Mouse (Mus musculus) midbrain, embryonic 13.5 days (tissue): ENCODE measurements around the gene Mrps23. TPM values are rescaled to one million over a fixed set of nuclear protein-coding genes. Genes with fewer than 3 reads are reported as not detected.

Source experiments
- ATAC-seq: fragments of 200-750 bp; cut with Nextera tagmentation; 2 replicates; pipeline ENCODE4 v1.8.0; 2017; ENCODE audit warnings: mild to moderate bottlenecking, moderate TSS enrichment, moderate library complexity
- H3K27ac ChIP-seq: fragments of 300-500 bp; sonication (generic); 2 replicates; pipeline ENCODE4 v1.5.1; 2015; ENCODE audit warnings: inconsistent platforms, mild to moderate bottlenecking, moderate library complexity
- H3K27me3 ChIP-seq: fragments of 300-500 bp; sonication (generic); 2 replicates; pipeline ENCODE4 v1.6.1; 2015; ENCODE audit warnings: mild to moderate bottlenecking, inconsistent platforms
- H3K36me3 ChIP-seq: fragments of 300-500 bp; sonication (generic); 2 replicates; pipeline ENCODE4 v1.6.1; 2015; ENCODE audit warnings: mild to moderate bottlenecking, inconsistent platforms
- H3K4me1 ChIP-seq: fragments of 300-500 bp; sonication (generic); replicated peaks from 2 replicates; pipeline ENCODE4 v1.6.1; 2015; ENCODE audit warnings: inconsistent platforms
- H3K4me2 ChIP-seq: fragments of 300-500 bp; sonication (generic); replicated peaks from 2 replicates; pipeline ENCODE4 v1.6.1; 2015; ENCODE audit warnings: moderate library complexity, mild to moderate bottlenecking, inconsistent platforms
- H3K4me3 ChIP-seq: fragments of 300-500 bp; sonication (generic); replicated peaks from 2 replicates; pipeline ENCODE4 v1.5.1; 2015; ENCODE audit warnings: mild to moderate bottlenecking, inconsistent platforms
- H3K9ac ChIP-seq: fragments of 300-500 bp; sonication (generic); replicated peaks from 2 replicates; pipeline ENCODE4 v1.6.1; 2015; ENCODE audit warnings: mild to moderate bottlenecking, inconsistent platforms
- H3K9me3 ChIP-seq: fragments of 300-500 bp; sonication (generic); 2 replicates; pipeline ENCODE4 v1.6.1; 2016; ENCODE audit warnings: mild to moderate bottlenecking, inconsistent platforms
- WGBS: fragments of 180-500 bp; shearing (Covaris S2); methylation state at CpG from one replicate; pipeline ENCODE4 v1.1.7; 2015; 5-methylcytosine and 5-hydroxymethylcytosine counted together
- polyA plus RNA-seq: library from polyadenylated mRNA; unstranded; fragments of >200 nt; fragmentation: Nextera tagmentation; extraction: Ambion mirVana; gene quantifications from 2 replicates; pipeline ENCODE4 v1.2.1, GENCODE M21; 2015

Gene Mrps23
- polyA plus RNA-seq, 1 experiment from 2014 or later, result 68.6 TPM

DNA sequence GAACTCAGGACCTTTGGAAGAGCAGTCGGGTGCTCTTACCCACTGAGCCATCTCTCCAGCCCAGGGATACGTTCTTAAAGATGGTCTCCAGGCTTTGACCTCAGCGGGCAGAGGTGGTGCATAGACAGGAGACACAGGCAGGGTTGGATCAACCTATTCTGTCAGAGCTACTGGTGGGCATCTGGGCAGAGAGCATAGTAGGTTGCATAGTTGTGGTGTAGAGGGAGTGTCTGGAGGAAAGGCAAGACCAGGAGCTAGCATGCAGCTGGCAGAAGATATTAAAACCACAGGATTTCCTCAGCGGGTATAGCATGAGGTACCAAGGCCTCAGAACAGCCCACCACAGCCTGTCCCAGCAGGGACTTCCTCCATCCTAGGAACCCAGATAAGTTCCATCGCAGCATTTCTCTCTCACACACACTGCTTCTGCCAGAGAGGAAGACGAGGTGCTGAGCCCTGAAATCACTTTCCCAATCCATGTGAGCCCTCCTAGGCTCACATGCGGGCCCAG lies 39.9 kb upstream of the Mrps23 start:
- Histone ChIP-seq H3K9me3 (no peaks in the 10 kb centered on the region), H3K27me3 (peaks cover 8% of the 10 kb centered on the region; the same call in 1 of the 2 replicates), H3K36me3 (no peaks in the 10 kb centered on the region), H3K4me2 (no peak overlapping the region), H3K4me3 (no peak overlapping the region), H3K4me1 (peaks cover 51% of the 10 kb centered on the region), H3K27ac (no peak overlapping the region), H3K9ac (no peak overlapping the region)
- WGBS, result 93% methylated on average over 7 of the region's 7 CpGs
- ATAC-seq, result no peak

DNA sequence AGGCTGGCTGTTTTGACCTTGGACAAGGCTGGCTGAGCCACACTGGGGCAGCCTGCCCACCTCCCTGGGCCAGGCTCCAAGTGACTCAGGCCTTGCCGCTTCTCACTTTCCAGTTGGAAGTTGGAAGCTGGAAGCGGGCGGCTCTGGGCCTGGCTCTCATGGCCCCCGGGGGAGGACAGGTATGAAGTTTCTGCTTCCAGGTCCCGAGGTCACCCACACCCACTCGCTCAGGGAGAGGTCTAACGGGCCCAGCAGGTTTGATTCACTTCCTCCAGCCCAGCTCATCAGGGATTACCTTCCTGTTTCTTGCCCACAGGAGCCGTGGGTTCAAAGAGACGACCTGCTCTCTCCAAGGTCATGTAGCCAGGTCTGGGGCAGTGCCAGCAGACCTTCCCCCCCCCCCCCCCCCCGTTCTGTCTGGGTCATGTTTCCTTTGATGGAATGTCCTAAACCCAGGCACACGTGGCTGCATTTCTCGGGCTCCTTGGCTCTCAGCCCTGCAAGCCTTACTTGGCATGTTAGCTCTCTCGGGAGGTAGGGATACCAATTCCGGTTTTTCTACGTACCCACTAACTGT lies 39.3 kb upstream of the Mrps23 start:
- WGBS, result 60% methylated on average over 15 of the region's 15 CpGs
- Histone ChIP-seq H3K27ac (no peak overlapping the region), H3K9me3 (no peaks in the 10 kb centered on the region), H3K36me3 (peaks cover 3% of the 10 kb centered on the region; the same call in 1 of the 2 replicates), H3K4me2 (no peak overlapping the region), H3K9ac (no peak overlapping the region), H3K4me1 (peaks cover 56% of the 10 kb centered on the region), H3K27me3 (peaks cover 12% of the 10 kb centered on the region; the same call in 1 of the 2 replicates), H3K4me3 (no peak overlapping the region)
- ATAC-seq, result no peak

DNA sequence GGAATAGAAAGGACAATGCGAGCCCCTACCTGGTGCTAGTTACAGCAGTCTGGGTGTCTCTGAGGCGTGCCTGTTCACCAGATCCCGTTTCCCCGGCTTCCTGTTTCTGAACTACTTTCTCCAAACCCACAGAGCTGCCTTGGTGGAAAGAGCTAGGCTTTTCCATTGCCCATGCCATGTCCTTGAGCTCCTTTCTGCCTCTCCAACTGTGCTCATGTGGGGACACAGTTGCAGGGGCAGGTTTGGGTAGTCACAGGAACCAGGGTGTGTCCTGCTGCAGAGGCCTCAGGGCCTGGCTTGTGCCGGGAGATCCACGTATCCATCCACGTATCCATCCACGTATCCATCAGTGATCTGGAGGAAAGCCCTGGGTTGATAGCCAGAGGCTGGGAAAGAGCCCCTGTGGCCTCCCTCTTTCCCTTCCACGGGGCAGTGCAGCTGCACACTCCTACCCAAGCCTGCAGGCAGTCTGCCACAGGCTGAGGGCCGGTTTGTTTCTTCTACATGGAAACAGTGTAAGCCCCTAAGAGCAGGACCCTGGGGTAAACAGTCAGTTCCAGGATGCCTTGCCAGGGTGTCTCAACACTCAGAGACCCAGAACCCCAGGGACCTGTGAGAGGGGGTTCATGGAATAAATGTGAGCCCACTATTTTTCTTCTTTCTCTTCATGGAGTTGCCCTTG lies 38.4 kb upstream of the Mrps23 start:
- no peak overlapping the region for H3K4me3 ChIP-seq
- H3K4me1 ChIP-seq, result peaks cover 48% of the 10 kb centered on the region
- no peaks in the 10 kb centered on the region for H3K9me3 ChIP-seq
- ATAC-seq, result no peak
- WGBS, result 81% methylated on average over 10 of the region's 10 CpGs
- no peak overlapping the region for H3K27ac ChIP-seq
- peaks cover 5% of the 10 kb centered on the region; the same call in 1 of the 2 replicates for H3K36me3 ChIP-seq
- H3K27me3 ChIP-seq, result peaks cover 18% of the 10 kb centered on the region
- no peak overlapping the region for H3K4me2 ChIP-seq
- no peak overlapping the region for H3K9ac ChIP-seq

DNA sequence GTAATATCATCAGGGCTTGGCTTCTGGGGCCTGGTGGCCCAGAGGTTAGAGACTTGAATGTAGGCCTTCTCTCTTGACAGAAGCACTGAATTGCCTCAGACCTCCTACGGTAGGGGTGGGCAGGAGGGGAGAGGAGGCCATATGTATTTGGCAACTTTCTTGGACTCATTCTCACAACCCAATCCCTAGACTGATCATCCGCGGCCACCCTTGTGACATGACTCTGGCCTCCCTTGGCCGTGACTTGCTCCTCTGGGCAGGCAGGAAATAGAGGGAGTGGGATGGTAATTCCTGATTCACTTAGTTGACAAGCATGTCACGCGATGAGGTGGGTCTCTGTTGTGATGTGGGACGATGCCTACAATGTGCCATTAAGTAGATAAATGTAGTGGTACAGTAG lies 37.7 kb upstream of the Mrps23 start:
- Histone ChIP-seq H3K9ac (no peak overlapping the region), H3K36me3 (peaks cover 5% of the 10 kb centered on the region; the same call in 1 of the 2 replicates), H3K4me2 (no peak overlapping the region), H3K4me1 (peaks cover 44% of the 10 kb centered on the region), H3K9me3 (no peaks in the 10 kb centered on the region), H3K27ac (no peak overlapping the region), H3K4me3 (no peak overlapping the region), H3K27me3 (peaks cover 25% of the 10 kb centered on the region)
- WGBS, result 90% methylated on average over 7 of the region's 7 CpGs
- no peak for ATAC-seq

DNA sequence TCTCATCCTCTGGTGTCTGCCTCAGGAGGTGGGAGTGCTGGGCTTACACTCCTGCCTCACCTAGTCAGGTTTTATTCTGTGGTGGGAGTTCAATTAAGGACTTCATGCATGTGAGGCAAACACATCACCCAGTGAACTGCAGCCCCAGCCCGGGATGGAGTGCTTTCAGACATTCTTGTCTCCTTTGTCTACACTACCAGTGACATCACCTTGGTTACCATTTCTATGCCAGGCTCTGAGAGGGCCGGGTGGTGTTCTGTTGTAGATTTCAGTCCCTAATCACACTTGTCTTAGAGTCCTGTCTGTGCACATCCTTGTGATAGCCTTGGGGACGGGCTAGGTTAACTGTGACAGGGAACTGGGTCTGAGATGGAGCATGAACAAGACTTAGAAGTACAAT lies 35.6 kb upstream of the Mrps23 start:
- H3K27me3 ChIP-seq, result peaks cover 21% of the 10 kb centered on the region
- no peak overlapping the region for H3K4me3 ChIP-seq
- ATAC-seq, result no peak
- H3K27ac ChIP-seq, result no peak overlapping the region
- no peaks in the 10 kb centered on the region for H3K9me3 ChIP-seq
- peaks cover 56% of the 10 kb centered on the region for H3K4me1 ChIP-seq
- peaks cover 5% of the 10 kb centered on the region; the same call in 1 of the 2 replicates for H3K36me3 ChIP-seq
- WGBS, result 15% methylated on average over 3 of the region's 3 CpGs
- no peak overlapping the region for H3K4me2 ChIP-seq
- H3K9ac ChIP-seq, result no peak overlapping the region

DNA sequence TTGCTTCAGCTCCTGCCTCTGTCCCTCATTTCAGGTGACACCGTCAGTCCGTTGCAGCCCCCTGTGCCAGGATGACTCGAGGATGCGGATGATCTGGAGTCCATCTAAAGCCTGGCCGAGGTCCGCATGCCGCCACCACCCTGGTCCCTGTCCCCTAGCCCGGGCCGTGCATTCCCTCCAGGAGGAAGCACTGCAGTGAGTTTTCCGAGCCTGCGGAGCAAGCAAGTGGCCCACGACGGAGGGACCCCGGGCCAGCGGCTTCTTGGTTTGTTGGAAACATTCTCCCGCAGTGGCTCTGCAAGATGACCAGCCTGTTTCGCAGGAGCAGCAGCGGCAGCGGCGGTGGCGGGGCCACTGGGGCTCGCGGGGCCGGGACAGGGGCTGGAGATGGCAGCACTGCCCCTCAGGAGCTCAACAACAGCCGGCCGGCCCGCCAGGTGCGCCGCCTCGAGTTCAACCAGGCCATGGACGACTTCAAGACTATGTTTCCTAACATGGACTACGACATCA lies 34.6 kb upstream of the Mrps23 start:
- ATAC-seq, result no peak
- Histone ChIP-seq H3K27me3 (peaks cover 21% of the 10 kb centered on the region), H3K4me3 (no peak overlapping the region), H3K4me2 (no peak overlapping the region), H3K9ac (no peak overlapping the region), H3K9me3 (no peaks in the 10 kb centered on the region), H3K27ac (no peak overlapping the region), H3K4me1 (peaks cover 57% of the 10 kb centered on the region), H3K36me3 (peaks cover 5% of the 10 kb centered on the region; the same call in 1 of the 2 replicates)
- WGBS, result 22% methylated on average over 32 of the region's 32 CpGs

DNA sequence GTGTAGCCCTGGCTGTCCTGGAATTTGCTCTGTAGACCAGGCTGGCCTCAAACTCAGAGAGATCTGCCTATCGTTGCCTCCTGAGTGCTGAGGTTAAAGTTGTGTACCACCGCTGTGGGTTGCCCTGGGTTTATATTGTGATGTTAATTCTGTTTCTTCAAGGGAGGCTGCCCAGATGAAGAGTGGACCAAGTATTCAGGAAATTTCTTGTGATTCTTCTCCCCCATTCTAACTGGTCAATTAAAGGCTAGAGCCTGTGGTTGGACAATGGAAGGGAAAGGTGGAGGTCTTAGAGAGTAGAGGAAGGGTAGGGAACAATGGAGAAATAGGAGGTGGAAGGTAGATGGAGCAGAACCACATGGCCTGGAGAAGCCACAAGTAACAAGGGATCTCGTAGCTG lies 33.6 kb upstream of the Mrps23 start:
- no peak overlapping the region for H3K4me3 ChIP-seq
- 39% methylated on average over 3 of the region's 3 CpGs for WGBS
- H3K27me3 ChIP-seq, result peaks cover 21% of the 10 kb centered on the region
- no peak overlapping the region for H3K4me2 ChIP-seq
- ATAC-seq, result no peak
- no peak overlapping the region for H3K27ac ChIP-seq
- no peak overlapping the region for H3K9ac ChIP-seq
- no peaks in the 10 kb centered on the region for H3K9me3 ChIP-seq
- H3K36me3 ChIP-seq, result peaks cover 5% of the 10 kb centered on the region; the same call in 1 of the 2 replicates
- H3K4me1 ChIP-seq, result peaks cover 49% of the 10 kb centered on the region

DNA sequence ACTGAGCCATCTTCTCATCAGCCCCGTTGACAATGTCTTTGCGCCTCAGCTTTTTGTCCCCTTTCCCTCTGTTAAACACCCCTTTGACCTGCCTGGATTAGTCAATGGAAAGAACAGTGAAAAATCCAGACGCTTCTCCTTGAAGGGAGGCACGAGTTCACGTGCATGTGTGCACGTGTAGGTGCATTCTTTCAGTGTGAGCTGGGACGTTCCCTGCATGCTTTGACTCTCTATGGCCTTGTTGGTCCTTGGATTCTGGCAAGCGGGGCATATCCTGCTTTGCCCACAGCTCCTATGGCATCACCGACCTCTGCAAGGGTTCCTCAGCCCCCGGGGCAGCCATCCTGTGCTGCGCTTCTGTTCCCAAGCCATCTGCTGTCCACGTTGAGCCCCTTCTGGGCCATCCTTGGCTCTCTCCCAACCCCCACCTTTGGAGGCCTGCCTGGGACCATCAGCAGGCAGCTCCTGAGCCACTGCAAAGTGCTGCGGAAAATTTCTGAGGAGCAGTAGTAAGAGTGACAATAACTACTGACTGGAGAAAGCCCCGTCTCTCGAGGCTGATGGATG lies 32.2 kb upstream of the Mrps23 start:
- Histone ChIP-seq H3K36me3 (peaks cover 6% of the 10 kb centered on the region; the same call in 1 of the 2 replicates), H3K27ac (no peak overlapping the region), H3K4me2 (no peak overlapping the region), H3K4me3 (no peak overlapping the region), H3K9ac (no peak overlapping the region), H3K27me3 (peaks cover 21% of the 10 kb centered on the region), H3K9me3 (no peaks in the 10 kb centered on the region), H3K4me1 (peaks cover 38% of the 10 kb centered on the region)
- WGBS, result 76% methylated on average over 15 of the region's 15 CpGs
- no peak for ATAC-seq

DNA sequence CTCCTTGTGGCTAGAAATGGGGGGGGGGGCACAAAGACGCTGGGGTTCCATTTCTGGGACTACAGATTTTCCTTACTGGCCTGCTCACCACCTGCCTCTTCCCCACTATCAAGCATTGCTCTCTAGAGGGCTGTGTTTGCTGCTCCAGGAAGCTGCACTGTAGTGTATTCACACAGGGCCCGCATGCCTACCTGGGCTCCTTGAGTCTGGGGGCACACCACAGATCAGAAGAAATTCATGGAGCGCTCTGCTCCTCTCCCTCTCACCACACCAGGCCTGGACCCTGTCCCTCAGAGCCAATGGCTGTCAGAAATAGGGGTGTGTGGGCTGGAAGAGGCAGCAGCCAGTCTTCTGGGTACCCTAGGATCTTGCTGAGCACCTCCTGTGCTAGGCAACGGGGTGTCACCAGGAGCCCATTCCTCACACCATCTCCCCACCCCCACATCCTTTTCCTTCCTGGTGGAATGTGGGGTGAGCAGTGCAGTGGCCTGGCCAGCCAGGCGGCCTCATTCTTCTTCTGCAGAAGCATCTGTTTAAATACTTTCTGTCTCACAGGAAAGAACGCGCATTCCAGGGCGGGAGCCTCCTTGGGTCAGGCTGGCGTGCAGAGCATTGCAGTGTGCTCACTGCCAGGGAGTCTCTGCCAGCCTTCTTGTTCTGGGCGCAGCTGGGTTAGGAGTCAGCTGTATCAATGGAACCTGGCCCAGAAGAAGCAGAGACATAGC lies 31.4 kb upstream of the Mrps23 start:
- Histone ChIP-seq H3K4me3 (no peak overlapping the region), H3K27ac (peak overlapping the region; percentile 53; the same call in 1 of the 2 replicates), H3K9ac (peak overlapping the region; percentile 44)

DNA sequence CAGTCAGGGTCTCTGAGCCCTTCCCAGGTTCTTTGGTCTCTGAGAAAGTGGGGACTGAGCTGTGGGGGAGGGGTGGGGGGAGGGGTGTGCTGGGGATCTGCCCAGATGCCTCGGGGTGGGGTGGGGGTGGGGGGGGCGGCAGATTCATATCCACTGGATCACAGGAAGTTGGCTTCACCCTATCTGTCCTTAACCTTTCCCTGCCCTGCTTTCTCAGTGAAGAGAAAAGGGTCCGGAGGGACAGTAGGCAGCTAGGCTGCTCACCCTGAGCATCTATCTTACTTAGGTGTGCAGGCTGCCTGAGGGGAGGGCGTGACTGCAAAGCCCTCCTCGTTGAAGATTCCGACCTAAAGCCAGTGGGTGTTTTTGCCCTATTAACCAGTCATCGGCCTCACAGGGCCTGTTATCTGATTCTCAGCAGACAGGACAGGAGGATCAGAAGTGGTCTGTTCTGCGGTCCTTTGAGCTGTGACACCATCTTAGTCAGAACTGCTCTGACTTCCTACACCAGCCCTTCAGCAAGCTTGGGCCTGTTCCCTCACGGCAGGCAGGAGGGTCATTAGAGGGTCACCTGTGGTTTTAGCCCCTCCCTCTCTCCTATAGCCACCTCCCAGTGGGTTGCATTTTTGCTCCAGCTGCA lies 30.7 kb upstream of the Mrps23 start:
- H3K27ac ChIP-seq, result peak overlapping the region; percentile 53; the same call in 1 of the 2 replicates

More for the DNA sequence above, 31.4 kb upstream of the Mrps23 start:
- Histone ChIP-seq H3K27me3 (peaks cover 21% of the 10 kb centered on the region), H3K4me1 (peaks cover 38% of the 10 kb centered on the region), H3K36me3 (peaks cover 14% of the 10 kb centered on the region; the same call in 1 of the 2 replicates), H3K9me3 (no peaks in the 10 kb centered on the region), H3K4me2 (no peak overlapping the region)
- 35% methylated on average over 10 of the region's 10 CpGs for WGBS
- ATAC-seq, result no peak

DNA sequence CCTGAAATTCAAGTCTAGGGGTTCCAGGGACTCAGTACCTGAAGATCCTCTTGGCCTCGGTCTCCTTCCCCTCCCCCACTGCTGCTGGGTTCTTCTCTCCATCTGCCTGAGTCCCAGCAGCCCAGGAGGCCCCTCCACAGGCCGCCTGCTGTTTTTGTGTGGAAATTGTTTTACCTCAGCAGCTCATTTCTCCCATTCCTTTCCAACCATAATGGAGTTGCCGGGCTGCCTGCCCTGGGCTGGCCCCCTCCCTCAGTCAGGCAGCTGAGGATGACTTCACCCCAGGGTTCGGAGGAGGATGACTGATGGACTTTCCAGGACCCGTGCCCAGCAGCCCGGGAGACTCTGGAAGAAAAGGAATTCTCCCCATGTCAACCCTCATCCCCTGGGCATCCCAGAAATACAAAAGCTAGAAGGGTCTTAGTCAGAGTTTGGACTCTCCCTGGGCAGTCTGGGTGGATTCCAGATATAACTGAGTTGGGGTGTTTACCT lies 23.7 kb upstream of the Mrps23 start:
- ATAC-seq, result 0 out of 2 replicates have a peak, but pooled peaks have one; percentile 25
- H3K9ac ChIP-seq, result no peak overlapping the region; the same call in 1 of the 2 replicates
- peaks cover 43% of the 10 kb centered on the region for H3K36me3 ChIP-seq
- no peak overlapping the region for H3K4me3 ChIP-seq
- peak overlapping the region; percentile 77 for H3K27ac ChIP-seq
- no peak overlapping the region for H3K4me2 ChIP-seq
- no peaks in the 10 kb centered on the region for H3K9me3 ChIP-seq
- WGBS, result 11% methylated on average over 6 of the region's 6 CpGs
- H3K4me1 ChIP-seq, result peaks cover 20% of the 10 kb centered on the region
- H3K27me3 ChIP-seq, result peaks cover 3% of the 10 kb centered on the region; the same call in 1 of the 2 replicates

More for the DNA sequence above, 30.7 kb upstream of the Mrps23 start:
- Histone ChIP-seq H3K36me3 (peaks cover 18% of the 10 kb centered on the region; the same call in 1 of the 2 replicates), H3K4me2 (no peak overlapping the region), H3K27me3 (peaks cover 21% of the 10 kb centered on the region), H3K9me3 (no peaks in the 10 kb centered on the region), H3K9ac (0 out of 2 replicates have a peak overlapping the region, but pooled peaks have one; percentile 36), H3K4me3 (no peak overlapping the region), H3K4me1 (peaks cover 35% of the 10 kb centered on the region)
- 29% methylated on average over 9 of the region's 9 CpGs for WGBS
- ATAC-seq, result no peak
